Mouse (Mus musculus): ENCODE data around the gene Zfp109. TPM values are rescaled to one million over a fixed set of nuclear protein-coding genes. Genes with fewer than 3 reads are reported as not detected.

The Zfp109 gene
- polyA plus RNA-seq, 1 experiment: not detected

- Histone ChIP-seq H3K4me3 (ENCODE audit: insufficient read depth, low read depth, low read length) (no peak overlapping the region), H3K4me1 (ENCODE audit: control insufficient read depth, insufficient read depth, low read length) (no peaks in the 10 kb centered on the region), H3K27ac (ENCODE audit: insufficient read depth, low read depth, low read length) (no peak overlapping the region)
- TF ChIP-seq POLR2A (IDR thresholded peaks at IDR 0.05; ENCODE audit: insufficient read depth, low read depth, low read length) (no peak), CTCF (IDR thresholded peaks at IDR 0.05; ENCODE audit: insufficient read depth, low read depth, low read length) (no peak)
- 65% methylated on average over 1 of the region's 1 CpGs for WGBS
Observed at GRCm38 (mm10) chr7:24187611-24188010, 49.7 kb downstream of the Zfp109 start.

Other genes with a start within 250 kb of the Zfp109 start
- not detected in 2 replicates for gene V1rd19, start 235.9 kb downstream of the Zfp109 start, polyA plus RNA-seq (2012; ENCODE audit: insufficient read depth, insufficient read length, low replicate concordance, missing spikeins)
- gene Vmn1r183, start 184.3 kb downstream of the Zfp109 start, polyA plus RNA-seq (2012; ENCODE audit: insufficient read depth, insufficient read length, low replicate concordance, missing spikeins): not detected in 2 replicates
- gene Zfp180, start 155.6 kb downstream of the Zfp109 start, polyA plus RNA-seq (2012; ENCODE audit: insufficient read depth, insufficient read length, low replicate concordance, missing spikeins): not detected in 2 replicates
- not detected in 2 replicates for gene Zfp112, start 125.2 kb downstream of the Zfp109 start, polyA plus RNA-seq (2012; ENCODE audit: insufficient read depth, insufficient read length, low replicate concordance, missing spikeins)
- gene Zfp235, start 103.4 kb downstream of the Zfp109 start, polyA plus RNA-seq (2012; ENCODE audit: insufficient read depth, insufficient read length, low replicate concordance, missing spikeins): not detected in 2 replicates
- gene Zfp114, start 62.5 kb downstream of the Zfp109 start, polyA plus RNA-seq (2012; ENCODE audit: insufficient read depth, insufficient read length, low replicate concordance, missing spikeins): not detected in 2 replicates
- not detected in 2 replicates for gene Zfp111, start 26.1 kb downstream of the Zfp109 start, polyA plus RNA-seq (2012; ENCODE audit: insufficient read depth, insufficient read length, low replicate concordance, missing spikeins)
- gene Zfp108, start 17.2 kb upstream of the Zfp109 start, polyA plus RNA-seq (2012; ENCODE audit: insufficient read depth, insufficient read length, low replicate concordance, missing spikeins): not detected in 2 replicates
- gene Zfp93, start 32.9 kb upstream of the Zfp109 start, polyA plus RNA-seq (2012; ENCODE audit: insufficient read depth, insufficient read length, low replicate concordance, missing spikeins): not detected in 2 replicates
- gene Zfp61, start 63.7 kb upstream of the Zfp109 start, polyA plus RNA-seq (2012; ENCODE audit: insufficient read depth, insufficient read length, low replicate concordance, missing spikeins): not detected in 2 replicates
- not detected in 2 replicates for gene Zfp94, start 79.1 kb upstream of the Zfp109 start, polyA plus RNA-seq (2012; ENCODE audit: insufficient read depth, insufficient read length, low replicate concordance, missing spikeins)
- not detected in 2 replicates for gene Tescl, start 96.4 kb upstream of the Zfp109 start, polyA plus RNA-seq (2012; ENCODE audit: insufficient read depth, insufficient read length, low replicate concordance, missing spikeins)
- gene Lypd5, start 111.6 kb upstream of the Zfp109 start, polyA plus RNA-seq (2012; ENCODE audit: insufficient read depth, insufficient read length, low replicate concordance, missing spikeins): not detected in 2 replicates
- not detected in 2 replicates for gene Kcnn4, start 132.7 kb upstream of the Zfp109 start, polyA plus RNA-seq (2012; ENCODE audit: insufficient read depth, insufficient read length, low replicate concordance, missing spikeins)
- not detected in 2 replicates for gene Smg9, start 162.1 kb upstream of the Zfp109 start, polyA plus RNA-seq (2012; ENCODE audit: insufficient read depth, insufficient read length, low replicate concordance, missing spikeins)
- gene Irgc1, start 214.7 kb upstream of the Zfp109 start, polyA plus RNA-seq (2012; ENCODE audit: insufficient read depth, insufficient read length, low replicate concordance, missing spikeins): not detected in 2 replicates
- not detected in 2 replicates for gene Plaur, start 224.9 kb upstream of the Zfp109 start, polyA plus RNA-seq (2012; ENCODE audit: insufficient read depth, insufficient read length, low replicate concordance, missing spikeins)
- gene Cadm4, start 244.5 kb upstream of the Zfp109 start, polyA plus RNA-seq (2012; ENCODE audit: insufficient read depth, insufficient read length, low replicate concordance, missing spikeins): not detected in 2 replicates